Mouse (Mus musculus) T-helper 1 cell (primary cell): ENCODE measurements around the gene Colca2.

Experiments
- in situ Hi-C: fragments of 300-600 bp; cut with MboI, MseI; formaldehyde crosslinking; loops from one replicate; pipeline ENCODE4 v1.15.1; 2025; ENCODE audit warnings: high pct_unique_total_duplicates

Gene Colca2

GRCm38 (mm10) chr9:51273581-51274154 is 4.7 kb downstream of the Colca2 start:
- in situ Hi-C loops: no loop called here

GRCm38 (mm10) chr9:51272102-51272501 is 6.3 kb downstream of the Colca2 start:
- in situ Hi-C loops: no loop called here

DNA sequence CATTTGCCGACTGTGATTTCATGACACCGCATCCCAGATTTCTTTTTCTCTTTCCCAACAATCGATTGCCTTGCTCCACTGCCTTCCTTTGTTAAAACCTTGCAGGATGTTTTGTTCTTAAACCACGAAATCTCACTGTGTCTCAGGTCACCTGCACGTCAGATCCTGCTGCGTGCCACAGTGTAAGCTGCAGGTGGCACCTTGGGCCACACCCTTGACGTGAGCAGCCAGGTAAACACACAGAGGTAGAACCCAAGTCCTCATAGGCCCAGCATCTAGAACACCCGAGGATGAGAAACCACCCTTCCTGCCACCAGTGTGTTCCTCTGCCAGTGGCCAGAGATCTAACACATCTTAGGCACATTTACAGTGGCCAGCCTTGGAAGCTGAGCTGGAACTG is 7.3 kb downstream of the Colca2 start:
- in situ Hi-C loops: no loop called here

DNA sequence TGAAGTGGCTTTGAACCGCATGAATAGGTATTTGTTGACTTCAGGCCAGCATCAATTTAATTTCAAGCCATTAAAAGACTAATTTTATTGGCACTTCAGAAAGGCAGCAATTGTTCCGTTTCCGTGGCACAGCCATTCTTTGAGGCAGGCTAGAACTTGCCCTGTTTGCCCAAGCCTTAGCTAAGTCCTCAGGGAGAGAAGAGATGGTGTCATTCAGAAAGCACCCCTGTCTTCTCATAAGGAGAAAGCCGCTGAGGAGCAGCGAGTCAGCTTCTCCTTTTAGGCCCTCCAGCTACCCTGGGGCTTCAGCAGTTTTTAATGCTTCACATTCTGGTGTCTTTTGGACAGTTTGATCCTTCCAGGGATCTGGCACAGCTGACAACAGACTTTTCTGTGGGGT is 9.5 kb downstream of the Colca2 start:
- in situ Hi-C loops: no loop called here

DNA sequence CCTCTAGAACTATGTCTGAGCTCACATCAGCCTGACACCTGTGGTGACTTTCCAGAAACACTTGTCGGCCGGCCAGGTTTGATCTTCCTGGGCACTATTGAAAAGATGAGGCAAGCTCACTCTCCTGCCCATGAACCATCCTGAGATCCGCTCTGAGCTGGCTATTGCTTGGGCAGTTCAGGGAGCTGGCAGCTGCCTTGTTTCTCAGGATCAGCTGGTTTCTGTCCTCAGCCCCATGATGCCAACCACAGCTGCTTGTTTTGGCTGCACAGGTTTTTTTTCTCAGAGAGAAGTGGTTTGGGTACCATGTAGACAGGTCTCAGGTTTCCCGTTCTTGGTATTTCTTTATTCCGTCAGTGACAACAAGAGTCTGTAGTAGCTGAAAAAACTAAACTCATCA is 19.9 kb downstream of the Colca2 start:
- in situ Hi-C loops: no loop called here

DNA sequence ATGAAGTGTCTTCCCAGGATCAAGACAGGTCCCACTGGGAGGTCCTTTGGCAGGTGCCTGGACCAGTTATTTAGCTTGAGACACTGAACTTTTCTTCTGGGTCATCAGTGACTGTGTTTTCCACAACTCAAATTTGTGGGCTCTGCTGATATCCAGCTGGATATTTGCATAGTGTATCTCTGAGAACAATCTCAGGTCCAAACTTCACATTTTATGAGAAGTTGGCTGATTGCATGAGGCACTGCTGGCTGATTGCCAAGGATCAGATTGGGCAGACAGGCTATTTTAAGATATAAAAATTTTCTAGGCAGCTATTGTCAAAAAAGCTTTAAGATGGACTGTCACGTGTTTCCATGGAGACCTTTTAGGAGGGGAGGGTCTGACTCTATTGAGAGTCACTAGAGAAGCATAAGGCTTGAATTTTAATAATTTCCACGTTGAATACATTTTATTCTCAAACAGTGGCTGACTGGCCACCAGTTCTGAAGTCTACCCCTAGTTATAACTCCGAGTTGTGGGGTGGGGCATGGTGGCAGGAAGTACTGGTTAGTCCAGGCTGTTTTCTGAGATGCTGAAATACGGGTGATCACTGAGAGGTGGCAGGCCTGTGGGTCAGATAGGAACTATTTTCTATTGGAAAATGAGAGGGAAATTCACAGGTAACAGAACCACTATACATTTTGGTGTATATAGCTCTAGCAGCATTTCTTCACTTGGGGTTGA is 21.4 kb downstream of the Colca2 start:
- in situ Hi-C loops: no loop called here

DNA sequence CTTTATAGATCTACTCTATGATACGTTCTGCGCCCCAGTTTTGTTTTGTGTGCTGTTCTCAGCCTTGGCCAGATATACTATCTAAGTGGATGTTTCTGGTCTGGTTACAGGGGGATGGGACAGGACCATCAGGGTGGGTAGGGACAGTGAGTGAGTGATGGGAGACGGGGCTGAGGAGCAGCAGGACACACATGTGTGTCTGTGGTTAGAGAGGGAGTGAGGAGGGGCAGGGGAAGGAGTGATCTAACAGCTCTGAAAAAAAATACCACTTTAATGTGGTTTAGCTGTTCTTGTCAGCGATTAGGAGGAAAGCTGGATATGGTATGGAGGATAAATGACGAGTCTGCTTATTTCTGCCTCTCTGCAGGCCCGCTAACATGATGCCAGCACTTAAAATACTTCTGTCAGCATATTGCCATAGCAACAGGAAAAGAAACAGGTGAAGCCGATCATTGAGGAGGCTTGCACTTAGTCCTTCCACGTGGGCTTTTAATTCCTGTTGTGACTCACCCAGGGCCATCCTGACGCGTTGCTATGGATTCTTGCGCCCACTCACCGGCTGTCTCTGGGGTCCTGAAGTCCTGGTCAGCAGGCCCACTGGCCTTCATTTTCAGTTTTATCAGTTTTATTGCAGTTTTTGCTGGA is 39.5 kb downstream of the Colca2 start:
- in situ Hi-C loops: no loop called here

DNA sequence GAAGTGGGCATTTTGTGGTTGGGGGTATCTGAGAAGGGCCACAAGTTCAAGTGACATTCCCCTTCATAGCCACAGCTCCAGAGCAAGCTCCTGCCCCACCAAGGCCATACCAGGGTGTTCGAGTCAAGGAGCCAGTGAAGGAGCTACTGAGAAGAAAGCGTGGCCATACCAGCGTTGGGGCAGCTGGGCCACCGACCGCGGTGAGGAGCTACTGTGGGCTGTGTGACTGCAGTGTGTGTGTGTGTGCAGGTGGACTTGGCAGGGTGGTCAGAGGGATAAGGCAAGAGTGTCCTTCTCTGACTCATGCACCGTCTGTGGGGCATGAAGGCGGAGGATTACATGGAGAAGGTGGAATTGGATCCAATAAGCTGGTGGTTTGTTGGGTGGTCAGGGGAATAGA is 46.2 kb downstream of the Colca2 start:
- in situ Hi-C loops: no loop called here

DNA sequence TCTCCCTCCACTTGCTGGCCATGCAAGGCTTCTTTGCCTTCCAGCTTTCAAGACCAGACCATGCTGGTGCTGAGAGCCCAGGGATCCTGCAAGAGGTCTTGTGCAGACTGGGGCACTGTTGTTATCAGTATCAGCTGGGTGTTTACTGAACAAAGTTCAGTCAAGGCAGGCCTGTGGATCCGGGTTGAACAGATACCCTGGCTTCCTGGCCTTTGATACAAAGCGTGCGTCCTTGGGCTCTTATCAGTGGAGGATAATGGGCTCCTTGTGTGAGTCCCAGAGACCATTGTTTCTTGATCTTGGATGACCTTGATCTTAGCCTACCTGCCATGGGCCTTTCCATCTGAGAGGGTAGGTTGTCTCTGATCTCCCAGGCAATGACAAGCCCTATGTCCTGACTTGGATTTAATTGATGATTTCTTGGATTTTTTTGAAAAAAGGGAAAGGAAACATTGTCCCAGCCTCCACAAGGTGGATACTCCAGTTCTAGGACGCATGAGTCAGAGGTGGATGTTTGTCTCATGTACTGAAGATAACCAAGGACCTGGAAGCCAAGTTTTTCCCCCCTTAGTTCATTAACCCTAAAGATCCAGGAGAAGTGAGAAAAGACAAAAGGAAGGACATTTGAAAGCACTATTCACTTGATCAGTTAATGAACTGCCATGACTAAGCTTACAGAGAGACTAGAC is 47.5 kb downstream of the Colca2 start:
- in situ Hi-C loops: no loop called here

GRCm38 (mm10) chr9:51225636-51226166 is 52.7 kb downstream of the Colca2 start:
- in situ Hi-C loops: loop anchor here (10.0 kb wide), 1 partner anchor 549 kb away; no protein-coding TSS in a partner anchor
